Mouse (Mus musculus): ENCODE data around the gene Rbpms2. TPM values are rescaled to one million over a fixed set of nuclear protein-coding genes. Genes with fewer than 3 reads are reported as not detected.

The Rbpms2 gene
- polyA plus RNA-seq, 1 experiment, result 10.7 TPM

DNA sequence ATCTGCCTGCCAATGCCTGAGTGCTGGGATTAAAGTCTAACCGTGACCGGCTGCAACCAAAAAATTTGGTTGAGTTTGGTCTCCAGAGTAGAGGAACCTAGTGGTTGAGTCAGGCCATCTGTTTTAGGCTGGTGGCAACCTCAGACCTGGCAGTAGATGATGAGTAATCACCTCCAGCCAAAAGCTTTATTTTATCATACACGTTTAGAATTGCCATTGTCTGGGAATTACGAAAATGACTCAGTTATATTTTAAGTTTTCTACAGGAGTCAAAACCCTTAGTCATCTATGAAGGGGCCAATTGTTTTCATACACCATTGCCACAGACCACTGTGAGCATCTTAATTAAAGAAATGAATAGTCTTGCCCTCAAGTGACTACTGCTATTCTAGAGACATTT lies 7.5 kb downstream of the Rbpms2 start:
- no peaks in the 10 kb centered on the region for H3K4me1 ChIP-seq (ENCODE audit: control insufficient read depth, insufficient read depth, low read length)
- H3K27me3 ChIP-seq (ENCODE audit: control insufficient read depth, insufficient read depth, low read length), result no peaks in the 10 kb centered on the region; the same call in 1 of the 2 replicates
- H3K4me3 ChIP-seq (replicated peaks; ENCODE audit: insufficient read depth, low read depth, low read length), result no peak overlapping the region
- WGBS, result 78% methylated on average over 4 of the region's 4 CpGs
- no peak for DNase-seq
- H3K27ac ChIP-seq (ENCODE audit: insufficient read depth, low read length), result no peak overlapping the region
- TF ChIP-seq POLR2A (IDR thresholded peaks at IDR 0.05; ENCODE audit: borderline replicate concordance, insufficient read depth, low read length) (no peak), CTCF (IDR thresholded peaks at IDR 0.05; ENCODE audit: borderline replicate concordance, insufficient read depth, low read depth, low read length) (no peak)

DNA sequence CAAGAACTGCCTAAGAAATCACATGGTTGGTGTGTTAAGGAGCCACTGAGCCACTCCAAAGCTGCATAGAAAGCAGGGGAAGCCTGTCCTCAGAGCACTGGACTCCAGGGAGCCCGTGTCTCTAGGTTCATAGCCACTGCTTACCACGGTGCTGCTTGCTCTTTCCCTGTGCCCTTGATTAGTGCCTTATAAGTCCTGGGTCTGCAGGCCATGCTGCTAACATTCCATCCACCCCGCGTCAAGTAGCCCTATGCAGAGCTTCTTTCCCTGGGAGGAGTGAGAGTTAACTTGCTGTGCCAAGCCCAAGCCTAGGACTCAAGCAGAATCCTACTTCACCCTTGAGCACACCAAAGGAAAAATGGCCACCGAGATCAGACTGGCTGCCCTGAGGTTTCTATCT lies 9.6 kb downstream of the Rbpms2 start:
- Histone ChIP-seq H3K4me1 (ENCODE audit: control insufficient read depth, insufficient read depth, low read length) (no peaks in the 10 kb centered on the region), H3K27me3 (ENCODE audit: control insufficient read depth, insufficient read depth, low read length) (no peaks in the 10 kb centered on the region; the same call in 1 of the 2 replicates), H3K4me3 (replicated peaks; ENCODE audit: insufficient read depth, low read depth, low read length) (no peak overlapping the region), H3K27ac (ENCODE audit: insufficient read depth, low read length) (no peak overlapping the region)
- no peak for DNase-seq
- no peak for TF ChIP-seq CTCF (IDR thresholded peaks at IDR 0.05; ENCODE audit: borderline replicate concordance, insufficient read depth, low read depth, low read length)
- no peak for TF ChIP-seq POLR2A (IDR thresholded peaks at IDR 0.05; ENCODE audit: borderline replicate concordance, insufficient read depth, low read length)
- WGBS, result 61% methylated on average over 5 of the region's 5 CpGs

DNA sequence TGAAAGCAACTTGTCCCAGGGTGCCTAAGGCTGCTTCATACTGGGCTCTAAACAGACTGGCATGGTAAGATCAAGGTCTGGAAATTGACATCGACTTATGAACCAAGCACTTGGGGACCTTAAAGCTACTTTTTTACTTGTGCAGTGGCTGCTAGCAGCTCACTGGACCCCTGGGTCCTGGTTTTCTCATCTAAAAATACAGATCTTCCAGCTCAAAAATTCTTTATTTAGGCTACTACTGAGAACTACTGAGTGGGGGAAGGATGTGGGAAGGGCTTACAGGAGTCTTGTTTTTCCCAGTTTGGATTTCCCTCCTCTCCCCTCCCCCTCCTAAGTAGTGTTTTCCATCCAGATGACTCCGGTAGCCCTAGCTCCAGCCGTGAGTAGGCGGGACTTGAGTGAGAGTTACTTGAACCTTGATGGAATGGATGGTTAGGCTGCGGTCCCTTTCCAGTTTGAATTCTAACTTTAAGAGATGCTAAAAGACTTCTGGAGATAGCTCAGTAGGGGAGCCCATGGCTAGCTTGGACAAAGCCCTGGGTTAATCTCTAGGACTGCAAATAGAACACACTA lies 11.5 kb downstream of the Rbpms2 start:
- H3K4me3 ChIP-seq (replicated peaks; ENCODE audit: insufficient read depth, low read depth, low read length), result no peak overlapping the region
- TF ChIP-seq POLR2A (IDR thresholded peaks at IDR 0.05; ENCODE audit: borderline replicate concordance, insufficient read depth, low read length), result no peak
- no peak for TF ChIP-seq CTCF (IDR thresholded peaks at IDR 0.05; ENCODE audit: borderline replicate concordance, insufficient read depth, low read depth, low read length)
- H3K4me1 ChIP-seq (ENCODE audit: control insufficient read depth, insufficient read depth, low read length), result no peaks in the 10 kb centered on the region
- no peak overlapping the region for H3K27ac ChIP-seq (ENCODE audit: insufficient read depth, low read length)
- no peaks in the 10 kb centered on the region; the same call in 1 of the 2 replicates for H3K27me3 ChIP-seq (ENCODE audit: control insufficient read depth, insufficient read depth, low read length)
- DNase-seq, result no peak
- 22% methylated on average over 5 of the region's 5 CpGs for WGBS

DNA sequence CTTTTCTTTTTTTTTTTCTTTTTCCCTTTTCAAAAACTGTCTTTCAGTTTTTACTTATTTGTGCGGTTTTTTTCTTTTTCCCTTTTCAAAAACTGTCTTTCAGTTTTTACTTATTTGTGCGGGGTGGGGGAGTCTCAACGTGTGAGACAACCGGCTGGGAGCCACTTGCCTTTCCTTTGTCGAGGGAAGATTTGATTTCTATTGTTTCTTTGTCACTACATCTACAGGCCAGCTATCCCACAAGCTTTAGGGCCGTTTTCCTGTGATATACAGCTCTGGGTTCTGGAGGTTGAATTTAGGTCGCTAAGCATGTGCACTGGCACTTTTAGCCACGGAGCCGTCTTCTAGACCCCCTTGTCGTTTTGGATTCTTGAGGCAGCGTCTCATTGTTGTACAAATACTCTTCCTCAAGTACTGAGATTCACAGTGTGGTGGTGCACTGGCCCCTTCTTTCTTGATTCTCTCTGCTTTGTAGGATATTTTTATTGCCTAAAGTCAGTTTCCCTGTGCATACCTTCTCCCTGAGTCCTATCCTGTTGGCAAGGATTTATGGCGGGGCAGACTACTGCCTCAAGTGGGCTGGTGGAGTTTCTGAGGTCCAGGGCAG lies 12.1 kb downstream of the Rbpms2 start:
- 22% methylated on average over 12 of the region's 12 CpGs for WGBS

DNA sequence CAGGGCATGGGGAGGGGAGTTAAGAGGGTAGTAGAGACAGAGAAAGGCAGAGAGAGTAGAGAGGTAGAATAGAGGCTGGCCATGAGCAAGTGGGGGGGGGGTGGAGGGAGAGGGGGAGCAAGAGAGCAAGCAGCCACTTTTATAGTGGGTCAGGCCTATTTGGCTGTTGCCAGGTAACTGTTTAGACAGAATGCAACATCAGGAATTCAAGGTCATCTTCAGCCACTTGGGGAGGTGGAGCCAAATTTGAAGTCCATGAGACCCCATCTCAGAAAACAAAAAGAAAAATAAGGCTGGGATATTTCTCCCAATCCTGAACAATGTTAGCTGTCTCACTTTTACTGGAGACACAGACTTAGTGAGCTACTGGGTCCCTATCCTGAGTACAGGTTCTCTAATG lies 13.1 kb downstream of the Rbpms2 start:
- H3K4me1 ChIP-seq (ENCODE audit: control insufficient read depth, insufficient read depth, low read length), result no peaks in the 10 kb centered on the region
- H3K27me3 ChIP-seq (ENCODE audit: control insufficient read depth, insufficient read depth, low read length), result no peaks in the 10 kb centered on the region; the same call in 1 of the 2 replicates
- no peak for DNase-seq
- TF ChIP-seq POLR2A (IDR thresholded peaks at IDR 0.05; ENCODE audit: borderline replicate concordance, insufficient read depth, low read length) (no peak), CTCF (IDR thresholded peaks at IDR 0.05; ENCODE audit: borderline replicate concordance, insufficient read depth, low read depth, low read length) (no peak)
- H3K4me3 ChIP-seq (replicated peaks; ENCODE audit: insufficient read depth, low read depth, low read length), result no peak overlapping the region
- no peak overlapping the region for H3K27ac ChIP-seq (ENCODE audit: insufficient read depth, low read length)

More for the DNA sequence above, 12.1 kb downstream of the Rbpms2 start:
- Histone ChIP-seq H3K27me3 (ENCODE audit: control insufficient read depth, insufficient read depth, low read length) (no peaks in the 10 kb centered on the region; the same call in 1 of the 2 replicates), H3K4me3 (replicated peaks; ENCODE audit: insufficient read depth, low read depth, low read length) (no peak overlapping the region), H3K4me1 (ENCODE audit: control insufficient read depth, insufficient read depth, low read length) (no peaks in the 10 kb centered on the region), H3K27ac (ENCODE audit: insufficient read depth, low read length) (no peak overlapping the region)
- TF ChIP-seq CTCF (IDR thresholded peaks at IDR 0.05; ENCODE audit: borderline replicate concordance, insufficient read depth, low read depth, low read length) (no peak), POLR2A (IDR thresholded peaks at IDR 0.05; ENCODE audit: borderline replicate concordance, insufficient read depth, low read length) (no peak)
- DNase-seq, result no peak

DNA sequence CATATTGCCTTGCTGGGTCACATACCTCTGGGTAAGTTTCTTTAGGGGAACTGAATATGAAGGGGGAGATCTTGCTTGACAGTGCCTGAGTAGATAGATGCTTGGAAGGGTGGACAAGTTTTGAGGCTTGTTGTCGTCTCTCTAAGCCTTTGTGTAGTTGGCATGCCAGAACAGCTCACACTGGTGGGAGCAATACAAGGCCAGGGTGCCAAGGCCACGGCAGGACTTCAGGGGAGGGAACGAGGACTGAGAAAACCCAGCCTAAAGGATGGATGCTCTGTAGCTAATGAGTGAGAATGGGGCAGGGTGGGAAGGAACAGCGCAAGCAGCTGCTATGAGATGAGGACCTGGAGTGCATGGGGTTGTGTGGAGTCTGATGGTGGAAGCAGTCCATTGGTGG lies 15.5 kb downstream of the Rbpms2 start:
- no peak for TF ChIP-seq POLR2A (IDR thresholded peaks at IDR 0.05; ENCODE audit: borderline replicate concordance, insufficient read depth, low read length)
- TF ChIP-seq CTCF (IDR thresholded peaks at IDR 0.05; ENCODE audit: borderline replicate concordance, insufficient read depth, low read depth, low read length), result no peak
- no peak for DNase-seq
- Histone ChIP-seq H3K4me1 (ENCODE audit: control insufficient read depth, insufficient read depth, low read length) (no peaks in the 10 kb centered on the region), H3K27me3 (ENCODE audit: control insufficient read depth, insufficient read depth, low read length) (no peaks in the 10 kb centered on the region; the same call in 1 of the 2 replicates), H3K27ac (ENCODE audit: insufficient read depth, low read length) (no peak overlapping the region), H3K4me3 (replicated peaks; ENCODE audit: insufficient read depth, low read depth, low read length) (no peak overlapping the region)
- 63% methylated on average over 4 of the region's 4 CpGs for WGBS

DNA sequence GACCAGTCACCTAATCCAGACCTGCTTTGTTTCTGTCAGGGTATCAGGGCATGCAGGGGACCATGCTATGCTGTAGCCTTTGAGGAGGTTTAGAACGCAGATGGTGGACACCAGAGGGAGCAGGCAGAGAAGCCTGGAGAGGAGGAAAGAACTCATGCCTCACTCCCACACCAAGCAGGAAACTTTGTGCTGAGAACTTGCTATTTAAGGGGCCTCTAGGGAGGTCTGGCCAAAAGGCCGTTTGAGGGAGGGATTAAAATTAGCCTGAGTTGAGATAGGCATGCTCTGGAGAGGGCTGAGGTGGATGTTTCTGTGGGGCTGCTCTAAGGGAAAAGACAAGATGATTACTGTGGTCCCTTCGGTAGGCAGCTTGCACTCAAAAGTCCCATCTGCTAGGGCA lies 16.5 kb downstream of the Rbpms2 start:
- no peak overlapping the region for H3K27ac ChIP-seq (ENCODE audit: insufficient read depth, low read length)
- TF ChIP-seq CTCF (IDR thresholded peaks at IDR 0.05; ENCODE audit: borderline replicate concordance, insufficient read depth, low read depth, low read length) (no peak), POLR2A (IDR thresholded peaks at IDR 0.05; ENCODE audit: borderline replicate concordance, insufficient read depth, low read length) (no peak)
- H3K4me1 ChIP-seq (ENCODE audit: control insufficient read depth, insufficient read depth, low read length), result no peaks in the 10 kb centered on the region
- H3K4me3 ChIP-seq (replicated peaks; ENCODE audit: insufficient read depth, low read depth, low read length), result no peak overlapping the region
- no peaks in the 10 kb centered on the region for H3K27me3 ChIP-seq (ENCODE audit: control insufficient read depth, insufficient read depth, low read length)
- 59% methylated on average over 3 of the region's 3 CpGs for WGBS
- DNase-seq, result no peak

DNA sequence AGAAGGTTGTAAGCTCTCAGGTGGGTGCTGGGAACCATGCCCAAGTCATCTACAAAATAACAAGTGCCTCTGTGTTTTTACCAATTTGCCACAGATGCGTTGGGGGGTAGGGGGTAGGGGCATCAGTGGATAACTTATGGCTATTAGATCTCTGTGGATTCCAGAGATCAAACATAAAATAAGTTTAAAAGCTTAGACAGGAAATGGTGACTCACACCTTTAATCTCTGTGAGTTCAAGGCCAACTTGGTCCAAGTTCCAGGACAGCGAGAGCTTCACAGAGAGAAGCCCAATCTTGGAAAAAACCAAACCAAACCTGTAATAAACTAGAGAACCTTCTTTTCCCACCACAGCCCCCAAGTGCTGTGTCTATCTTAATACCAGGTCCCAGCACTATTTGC lies 17.3 kb downstream of the Rbpms2 start:
- Histone ChIP-seq H3K27ac (ENCODE audit: insufficient read depth, low read length) (no peak overlapping the region), H3K27me3 (ENCODE audit: control insufficient read depth, insufficient read depth, low read length) (no peaks in the 10 kb centered on the region), H3K4me1 (ENCODE audit: control insufficient read depth, insufficient read depth, low read length) (no peaks in the 10 kb centered on the region), H3K4me3 (replicated peaks; ENCODE audit: insufficient read depth, low read depth, low read length) (no peak overlapping the region)
- WGBS, result 87% methylated on average over 2 of the region's 2 CpGs
- TF ChIP-seq POLR2A (IDR thresholded peaks at IDR 0.05; ENCODE audit: borderline replicate concordance, insufficient read depth, low read length), result no peak
- TF ChIP-seq CTCF (IDR thresholded peaks at IDR 0.05; ENCODE audit: borderline replicate concordance, insufficient read depth, low read depth, low read length), result no peak
- no peak for DNase-seq
